Mouse (Mus musculus) spleen, adult 18-20 months (tissue): ENCODE measurements around the gene Mapk1ip1.

Source experiments
- DNase-seq, 2 experiments: peaks; one replicate each; pipeline ENCODE4 v3.0.0; 2022; ENCODE audit warnings: mixed read lengths in 2 of 2

Gene Mapk1ip1

GRCm38 (mm10) chr7:138845544-138846391 lies at the start of gene Mapk1ip1, which contains the start of gene Ppp2r2d:
TSS of gene Mapk1ip1 (minus strand) at chr7:138846273.
TSS of gene Ppp2r2d (plus strand) at chr7:138846079.
- peak; percentile 94 to 95 for DNase-seq

GRCm38 (mm10) chr7:138885365-138886289 lies 39.6 kb upstream of the Mapk1ip1 start:
- DNase-seq: no peak

- DNase-seq: no peak
Measured at GRCm38 (mm10) chr7:138883724-138884123, 37.7 kb upstream of the Mapk1ip1 start.

- no peak for DNase-seq
Measured at GRCm38 (mm10) chr7:138875031-138875430, 29.0 kb upstream of the Mapk1ip1 start.

- no peak for DNase-seq
Measured at GRCm38 (mm10) chr7:138872956-138873355, 26.9 kb upstream of the Mapk1ip1 start.

GRCm38 (mm10) chr7:138868316-138868715 lies 22.2 kb upstream of the Mapk1ip1 start:
- no peak for DNase-seq

GRCm38 (mm10) chr7:138867286-138867685 lies 21.2 kb upstream of the Mapk1ip1 start:
- DNase-seq: no peak

GRCm38 (mm10) chr7:138864776-138865175 lies 18.7 kb upstream of the Mapk1ip1 start:
- DNase-seq: no peak

- DNase-seq: no peak
Measured at GRCm38 (mm10) chr7:138863950-138864572, 18.0 kb upstream of the Mapk1ip1 start.

GRCm38 (mm10) chr7:138856670-138857069 lies 10.6 kb upstream of the Mapk1ip1 start:
- DNase-seq: no peak

- no peak for DNase-seq
Measured at GRCm38 (mm10) chr7:138854201-138854600, 8.1 kb upstream of the Mapk1ip1 start.

GRCm38 (mm10) chr7:138853417-138854031 lies 7.5 kb upstream of the Mapk1ip1 start:
- no peak for DNase-seq

- no peak for DNase-seq
Measured at GRCm38 (mm10) chr7:138850083-138850482, 4.0 kb upstream of the Mapk1ip1 start.

GRCm38 (mm10) chr7:138848028-138848920 lies 2.2 kb upstream of the Mapk1ip1 start:
- no peak for DNase-seq

- DNase-seq: no peak
Measured at GRCm38 (mm10) chr7:138847316-138848027, 1.4 kb upstream of the Mapk1ip1 start.

- no peak for DNase-seq
Measured at GRCm38 (mm10) chr7:138846502-138846991, 474 bp upstream of the Mapk1ip1 start.

- DNase-seq: no peak
Measured at GRCm38 (mm10) chr7:138845111-138845510, 962 bp downstream of the Mapk1ip1 start.

- DNase-seq: no peak
Measured at GRCm38 (mm10) chr7:138843421-138843820, 2.7 kb downstream of the Mapk1ip1 start.

- DNase-seq: no peak
Measured at GRCm38 (mm10) chr7:138841436-138842151, 4.5 kb downstream of the Mapk1ip1 start.

GRCm38 (mm10) chr7:138840594-138841021 lies 5.5 kb downstream of the Mapk1ip1 start:
- DNase-seq: peak; percentile 24 to 59
